Mouse (Mus musculus): Measurements from ENCODE around the gene Golgb1. TPM values are rescaled to one million over a fixed set of nuclear protein-coding genes. Genes with fewer than 3 reads are reported as not detected.
A peak's percentile ranks its signal among the peaks of the same experiment; 100 is the strongest.
"Not testable (repeated sequence)": the region's sequence is repeated elsewhere in the genome, so short reads cannot be mapped to it uniquely, and the experiment has no call there.

Golgb1 gene
- polyA plus RNA-seq (2015; fragmentation: Nextera tagmentation; extraction: Ambion mirVana) = 73.7 and 82.0 TPM in 2 replicates

- peak within 1 kb of the TSS; percentile 78 for H3K4me2 ChIP-seq (replicated peaks; ENCODE audit: low read depth)
- H3K27ac ChIP-seq (ENCODE audit: low read depth, low read length) = peak within 1 kb of the TSS; percentile 88
- H3K4me1 ChIP-seq (replicated peaks; ENCODE audit: control insufficient read depth, insufficient read depth, low read length) = peaks cover 6% of the 10 kb centered on the region
- H3K27me3 ChIP-seq (replicated peaks; ENCODE audit: control insufficient read depth, insufficient read depth, low read length) = no peaks in the 10 kb centered on the region
- under 1% methylated on average over 43 of the region's 43 CpGs for WGBS
- ATAC-seq = peak; percentile 99
- TF ChIP-seq CTCF (IDR thresholded peaks at IDR 0.05; ENCODE audit: low read depth) = peak; percentile 13; the same call in 1 of the 2 replicates
- peak within 1 kb of the TSS; percentile 82 for H3K4me3 ChIP-seq (ENCODE audit: low read depth, low read length)
- H3K9me3 ChIP-seq (ENCODE audit: control insufficient read depth) = no peaks in the 10 kb centered on the region
- peaks cover 5% of the 10 kb centered on the region; the same call in 1 of the 2 replicates for H3K36me3 ChIP-seq (ENCODE audit: control insufficient read depth, insufficient read depth)
- peak within 1 kb of the TSS; percentile 96 for H3K9ac ChIP-seq (ENCODE audit: low read depth, low read length)
Measured at GRCm38 (mm10) chr16:36874583-36875275, at the start of gene Golgb1, which contains the start of gene Eaf2. Gene Golgb1, plus strand, starts transcription at chr16:36875140. Gene Eaf2, minus strand, starts transcription at chr16:36875003.

GRCm38 (mm10) chr16:36827611-36828053 is 47.3 kb upstream of the Golgb1 start:
- H3K36me3 ChIP-seq (ENCODE audit: control insufficient read depth, insufficient read depth) = no peaks in the 10 kb centered on the region
- 10% methylated on average over 11 of the region's 11 CpGs for WGBS
- H3K27me3 ChIP-seq (replicated peaks; ENCODE audit: control insufficient read depth, insufficient read depth, low read length) = no peaks in the 10 kb centered on the region
- H3K4me1 ChIP-seq (replicated peaks; ENCODE audit: control insufficient read depth, insufficient read depth, low read length) = peaks cover 3% of the 10 kb centered on the region; the same call in 1 of the 2 replicates
- ATAC-seq = peak; percentile 48
- H3K27ac ChIP-seq (ENCODE audit: low read depth, low read length) = no peak overlapping the region
- no peak for TF ChIP-seq CTCF (IDR thresholded peaks at IDR 0.05; ENCODE audit: low read depth)
- H3K4me3 ChIP-seq (ENCODE audit: low read depth, low read length) = peak overlapping the region; percentile 94
- H3K4me2 ChIP-seq (replicated peaks; ENCODE audit: low read depth) = peak overlapping the region; percentile 92
- no peaks in the 10 kb centered on the region for H3K9me3 ChIP-seq (ENCODE audit: control insufficient read depth)
- peak overlapping the region; percentile 83 for H3K9ac ChIP-seq (ENCODE audit: low read depth, low read length)

DNA sequence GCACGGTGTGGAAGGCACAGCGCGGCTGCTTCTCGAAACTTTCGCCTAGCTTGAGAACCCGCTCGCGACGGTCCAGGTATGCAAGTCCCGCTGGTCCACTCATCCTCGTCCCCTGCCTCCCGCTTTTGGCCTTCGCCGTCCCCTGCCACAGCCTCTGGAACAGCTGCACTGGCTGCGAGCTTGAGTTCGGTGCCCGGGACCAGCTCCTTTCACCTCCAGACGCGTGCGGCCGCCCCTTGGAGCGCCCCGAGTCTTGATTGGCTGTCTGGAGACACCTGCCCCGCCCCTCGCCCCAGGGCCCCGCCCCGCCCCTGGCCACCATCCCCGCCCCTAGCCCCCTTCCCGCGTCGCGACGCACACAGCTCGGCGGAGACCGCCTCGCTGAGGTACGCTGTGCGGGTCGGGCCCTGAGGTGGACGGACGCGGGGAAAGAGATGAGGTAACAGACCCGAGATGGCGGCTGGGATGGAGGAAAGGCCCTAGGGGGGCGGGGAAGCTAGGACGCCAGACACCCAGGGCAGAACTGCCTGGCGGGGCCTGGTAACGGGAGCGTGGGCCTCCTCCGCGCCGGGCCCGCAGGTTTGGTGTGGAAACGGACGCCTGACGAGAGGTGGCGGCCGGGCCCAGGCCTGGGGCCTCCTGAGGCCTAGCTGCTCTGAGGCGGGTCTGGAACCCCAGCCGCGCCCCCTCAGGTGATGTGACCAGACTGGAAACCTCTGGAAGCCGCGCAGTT is 46.7 kb upstream of the Golgb1 start, which contains the start of gene Iqcb1:
Iqcb1 (plus strand) TSS at position 332 of the 733 bp plus-strand sequence.
- under 1% methylated on average over 63 of the region's 64 CpGs for WGBS
- H3K9ac ChIP-seq (ENCODE audit: low read depth, low read length) = peak within 1 kb of the TSS; percentile 83
- H3K4me1 ChIP-seq (replicated peaks; ENCODE audit: control insufficient read depth, insufficient read depth, low read length) = peaks cover 3% of the 10 kb centered on the region; the same call in 1 of the 2 replicates
- H3K4me3 ChIP-seq (ENCODE audit: low read depth, low read length) = peak within 1 kb of the TSS; percentile 94
- H3K9me3 ChIP-seq (ENCODE audit: control insufficient read depth) = no peaks in the 10 kb centered on the region
- no peaks in the 10 kb centered on the region for H3K27me3 ChIP-seq (replicated peaks; ENCODE audit: control insufficient read depth, insufficient read depth, low read length)
- ATAC-seq = peak; percentile 97
- no peaks in the 10 kb centered on the region for H3K36me3 ChIP-seq (ENCODE audit: control insufficient read depth, insufficient read depth)
- TF ChIP-seq CTCF (IDR thresholded peaks at IDR 0.05; ENCODE audit: low read depth) = 0 out of 2 replicates have a peak, but pooled peaks have one; percentile 19
- peak within 1 kb of the TSS; percentile 92 for H3K4me2 ChIP-seq (replicated peaks; ENCODE audit: low read depth)
- H3K27ac ChIP-seq (ENCODE audit: low read depth, low read length) = peak within 1 kb of the TSS; percentile 22; the same call in 1 of the 2 replicates

DNA sequence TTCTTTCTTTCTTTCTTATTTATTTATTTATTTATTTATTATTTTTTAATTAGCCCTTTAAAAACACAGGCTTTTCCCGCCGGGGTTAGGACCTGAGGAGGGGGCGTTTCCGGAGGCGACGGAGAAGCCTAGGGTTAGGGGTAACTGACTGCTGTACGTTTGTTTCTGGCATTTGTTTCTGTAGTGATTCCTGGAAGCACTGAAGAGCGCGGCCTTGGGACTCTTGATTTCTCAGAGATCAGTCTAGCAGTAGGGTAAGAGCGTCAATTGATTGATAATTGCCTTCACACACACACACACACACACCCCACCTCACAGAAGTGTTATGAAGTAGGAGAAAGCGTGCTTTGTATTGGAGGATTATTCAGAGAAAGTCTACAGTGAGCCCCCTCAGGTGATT is 46.1 kb upstream of the Golgb1 start:
- peak overlapping the region; percentile 92 for H3K4me2 ChIP-seq (replicated peaks; ENCODE audit: low read depth)
- TF ChIP-seq CTCF (IDR thresholded peaks at IDR 0.05; ENCODE audit: low read depth) = no peak
- H3K4me1 ChIP-seq (replicated peaks; ENCODE audit: control insufficient read depth, insufficient read depth, low read length) = peaks cover 3% of the 10 kb centered on the region; the same call in 1 of the 2 replicates
- WGBS = 9% methylated on average over 11 of the region's 11 CpGs
- no peak for ATAC-seq
- H3K27me3 ChIP-seq (replicated peaks; ENCODE audit: control insufficient read depth, insufficient read depth, low read length) = no peaks in the 10 kb centered on the region
- H3K9ac ChIP-seq (ENCODE audit: low read depth, low read length) = peak overlapping the region; percentile 83
- H3K27ac ChIP-seq (ENCODE audit: low read depth, low read length) = no peak overlapping the region
- no peaks in the 10 kb centered on the region for H3K36me3 ChIP-seq (ENCODE audit: control insufficient read depth, insufficient read depth)
- H3K4me3 ChIP-seq (ENCODE audit: low read depth, low read length) = peak overlapping the region; percentile 94
- H3K9me3 ChIP-seq (ENCODE audit: control insufficient read depth) = no peaks in the 10 kb centered on the region

DNA sequence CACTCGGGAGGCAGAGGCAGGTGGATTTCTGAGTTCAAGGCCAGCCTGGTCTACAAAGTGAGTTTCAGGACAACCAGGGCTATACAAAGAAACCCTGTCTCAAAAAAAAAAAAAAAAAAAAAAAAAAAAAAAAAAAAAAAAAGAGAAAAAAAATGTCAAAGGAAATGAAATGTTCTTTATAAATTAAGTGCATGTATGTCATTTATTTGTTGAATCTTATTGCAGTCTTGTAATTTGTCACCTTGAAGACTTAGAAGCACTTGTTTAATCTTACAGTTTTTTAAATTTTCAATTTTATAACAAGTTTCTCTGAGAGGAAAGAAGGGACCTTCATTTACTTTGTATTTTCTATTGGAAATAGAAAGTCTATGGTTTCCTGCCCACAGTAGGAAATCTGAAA is 28.0 kb upstream of the Golgb1 start:
- not testable (repeated sequence) for H3K27ac ChIP-seq (ENCODE audit: low read depth, low read length); H3K4me2 ChIP-seq (replicated peaks; ENCODE audit: low read depth); ATAC-seq; H3K9ac ChIP-seq (ENCODE audit: low read depth, low read length); H3K4me3 ChIP-seq (ENCODE audit: low read depth, low read length); H3K9me3 ChIP-seq (ENCODE audit: control insufficient read depth); H3K4me1 ChIP-seq (replicated peaks; ENCODE audit: control insufficient read depth, insufficient read depth, low read length); H3K27me3 ChIP-seq (replicated peaks; ENCODE audit: control insufficient read depth, insufficient read depth, low read length)
- H3K36me3 ChIP-seq (ENCODE audit: control insufficient read depth, insufficient read depth) = peaks cover 14% of the 10 kb centered on the region; the same call in 1 of the 2 replicates
- 91% methylated on average over 1 of the region's 1 CpGs for WGBS

GRCm38 (mm10) chr16:36851202-36851601 is 23.7 kb upstream of the Golgb1 start:
- Histone ChIP-seq H3K4me3 (ENCODE audit: low read depth, low read length) (no peak overlapping the region), H3K9ac (ENCODE audit: low read depth, low read length) (no peak overlapping the region), H3K4me2 (replicated peaks; ENCODE audit: low read depth) (no peak overlapping the region), H3K4me1 (replicated peaks; ENCODE audit: control insufficient read depth, insufficient read depth, low read length) (no peaks in the 10 kb centered on the region), H3K27me3 (replicated peaks; ENCODE audit: control insufficient read depth, insufficient read depth, low read length) (no peaks in the 10 kb centered on the region), H3K27ac (ENCODE audit: low read depth, low read length) (no peak overlapping the region), H3K36me3 (ENCODE audit: control insufficient read depth, insufficient read depth) (peaks cover 10% of the 10 kb centered on the region; the same call in 1 of the 2 replicates), H3K9me3 (ENCODE audit: control insufficient read depth) (no peaks in the 10 kb centered on the region)
- no peak for TF ChIP-seq CTCF (IDR thresholded peaks at IDR 0.05; ENCODE audit: low read depth)
- WGBS = 93% methylated on average over 3 of the region's 3 CpGs
- ATAC-seq = no peak
